Mouse (Mus musculus) CH12.LX (cell line): ENCODE data around the gene Gm11627. TPM values are rescaled to one million over a fixed set of nuclear protein-coding genes. Genes with fewer than 3 reads are reported as not detected.

Experiments
- DNase-seq: peaks from one replicate; pipeline ENCODE4 v3.0.0-alpha.2; 2013; ENCODE audit errors: extremely low read depth
- H3K27ac ChIP-seq: 2 replicates; pipeline ENCODE4 v1.5.1; 2012; ENCODE audit warnings: low read depth, mild to moderate bottlenecking, control low read depth, moderate library complexity; ENCODE audit not compliant: insufficient read depth
- H3K27me3 ChIP-seq: replicated peaks from 2 replicates; pipeline ENCODE3; 2012; ENCODE audit warnings: inconsistent platforms
- H3K36me3 ChIP-seq, 2 experiments: replicated peaks in 1 of 2; 2 replicates each; pipeline versions ENCODE3 to v1.6.1; 2012; ENCODE audit warnings: inconsistent platforms in 1 of 2, low read length in 1 of 2, mild to moderate bottlenecking in 1 of 2, mixed read lengths in 1 of 2, moderate library complexity in 1 of 2; ENCODE audit not compliant: control insufficient read depth in 1 of 2, insufficient read depth in 1 of 2
- H3K4me1 ChIP-seq, 2 experiments: 2 replicates each; pipeline ENCODE4 v1.6.1; 2012; ENCODE audit warnings: inconsistent platforms in 1 of 2, moderate library complexity in 1 of 2; ENCODE audit not compliant: insufficient read depth in 2 of 2, control insufficient read depth in 1 of 2
- H3K4me2 ChIP-seq: 2 replicates; pipeline ENCODE4 v1.6.1; 2012; ENCODE audit warnings: low read depth, mild to moderate bottlenecking, control low read depth; ENCODE audit not compliant: poor library complexity, insufficient read depth, severe bottlenecking
- H3K4me3 ChIP-seq, 3 experiments: fragments of 150-350 bp in 1 of 3; sonication (generic) in 1 of 3; replicated peaks in 1 of 3; 2 replicates each; pipeline versions ENCODE3 to v1.5.1; 2011 to 2012; ENCODE audit warnings: low read depth in 2 of 3, low read length in 2 of 3, mild to moderate bottlenecking in 2 of 3, moderate library complexity in 2 of 3, control low read depth in 1 of 3, improper control_type of control experiment in 1 of 3, inconsistent platforms in 1 of 3, mixed read lengths in 1 of 3; ENCODE audit not compliant: poor library complexity in 1 of 3
- H3K79me2 ChIP-seq: replicated peaks from 2 replicates; pipeline ENCODE4 v1.6.1; 2012; ENCODE audit warnings: mild to moderate bottlenecking, moderate library complexity; ENCODE audit not compliant: control insufficient read depth, poor library complexity, insufficient read depth, severe bottlenecking; ENCODE audit errors: extremely low read depth
- H3K9ac ChIP-seq: 2 replicates; pipeline ENCODE4 v1.6.1; 2012; ENCODE audit warnings: low read depth, mild to moderate bottlenecking, control low read depth, moderate library complexity; ENCODE audit not compliant: insufficient read depth
- H3K9me3 ChIP-seq: replicated peaks from 2 replicates; pipeline ENCODE3; 2012; ENCODE audit warnings: low read length, inconsistent platforms, mixed read lengths
- BHLHE40 ChIP-seq: IDR thresholded peaks from 2 replicates; pipeline ENCODE4 v1.6.1; 2011; ENCODE audit warnings: mild to moderate bottlenecking, low read depth, low read length, improper control_type of control experiment
- CHD1 ChIP-seq: IDR thresholded peaks from 2 replicates; pipeline ENCODE4 v1.6.1; 2012; ENCODE audit warnings: low read depth, low read length, improper control_type of control experiment, inconsistent platforms
- ELF1 ChIP-seq: IDR thresholded peaks from 2 replicates; pipeline ENCODE4 v1.6.1; 2014; ENCODE audit warnings: low read depth, mild to moderate bottlenecking, inconsistent platforms, low read length, improper control_type of control experiment
- EP300 ChIP-seq: IDR thresholded peaks from 2 replicates; pipeline ENCODE4 v1.6.1; 2011; ENCODE audit warnings: low read length, improper control_type of control experiment
- ETS1 ChIP-seq: conservative IDR thresholded peaks from 2 replicates; pipeline ENCODE4 v1.6.1; 2012; ENCODE audit warnings: low read depth, mild to moderate bottlenecking, inconsistent platforms, low read length, improper control_type of control experiment, moderate library complexity
- GABPA ChIP-seq: IDR thresholded peaks from 2 replicates; pipeline ENCODE4 v1.6.1; 2012; ENCODE audit warnings: low read depth, low read length, improper control_type of control experiment, inconsistent platforms; ENCODE audit not compliant: insufficient replicate concordance
- IRF4 ChIP-seq: IDR thresholded peaks from 2 replicates; pipeline ENCODE4 v1.6.1; 2014; ENCODE audit warnings: low read depth, mild to moderate bottlenecking, inconsistent platforms, low read length, improper control_type of control experiment
- JUN ChIP-seq: IDR thresholded peaks from 2 replicates; pipeline ENCODE4 v1.6.1; 2011; ENCODE audit warnings: low read depth, mild to moderate bottlenecking, low read length, improper control_type of control experiment, moderate library complexity; ENCODE audit not compliant: insufficient read depth
- JUND ChIP-seq: conservative IDR thresholded peaks from 2 replicates; pipeline ENCODE4 v1.6.1; 2011; ENCODE audit warnings: low read depth, low read length, improper control_type of control experiment
- MEF2A ChIP-seq: IDR thresholded peaks from 2 replicates; pipeline ENCODE4 v1.6.1; 2014; ENCODE audit warnings: low read depth, mild to moderate bottlenecking, inconsistent platforms, low read length, improper control_type of control experiment, borderline replicate concordance
- MYC ChIP-seq: IDR thresholded peaks from 2 replicates; pipeline ENCODE4 v1.6.1; 2011; ENCODE audit warnings: low read depth, mild to moderate bottlenecking, improper control_type of control experiment, low read length
- NRF1 ChIP-seq: IDR thresholded peaks from 2 replicates; pipeline ENCODE4 v1.6.1; 2014; ENCODE audit warnings: low read depth, mild to moderate bottlenecking, inconsistent platforms, low read length, improper control_type of control experiment, moderate library complexity
- POLR2AphosphoS2 ChIP-seq: IDR thresholded peaks from 2 replicates; pipeline ENCODE4 v1.6.1; 2011; ENCODE audit warnings: low read depth, low read length, improper control_type of control experiment
- RCOR1 ChIP-seq: conservative IDR thresholded peaks from 2 replicates; pipeline ENCODE4 v1.6.1; 2012; ENCODE audit warnings: low read depth, mild to moderate bottlenecking, inconsistent platforms, low read length, improper control_type of control experiment
- SIN3A ChIP-seq: IDR thresholded peaks from 2 replicates; pipeline ENCODE4 v1.6.1; 2012; ENCODE audit warnings: low read length, improper control_type of control experiment, inconsistent platforms
- TBP ChIP-seq: conservative IDR thresholded peaks from 2 replicates; pipeline ENCODE4 v1.6.1; 2011; ENCODE audit warnings: low read depth, low read length, improper control_type of control experiment
- TCF12 ChIP-seq: IDR thresholded peaks from 2 replicates; pipeline ENCODE4 v1.6.1; 2014; ENCODE audit warnings: low read depth, mild to moderate bottlenecking, inconsistent platforms, low read length, improper control_type of control experiment
- USF1 ChIP-seq: IDR thresholded peaks from 2 replicates; pipeline ENCODE4 v1.6.1; 2014; ENCODE audit warnings: low read depth, mild to moderate bottlenecking, inconsistent platforms, low read length, improper control_type of control experiment
- ZC3H11A ChIP-seq: IDR thresholded peaks from 2 replicates; pipeline ENCODE4 v1.6.1; 2012; ENCODE audit warnings: low read depth, mild to moderate bottlenecking, inconsistent platforms, low read length, improper control_type of control experiment
- ZMIZ1 ChIP-seq: IDR thresholded peaks from 2 replicates; pipeline ENCODE4 v1.6.1; 2012; ENCODE audit warnings: low read depth, mild to moderate bottlenecking, inconsistent platforms, low read length, improper control_type of control experiment
- dilution Hi-C: fragments of 300-500 bp; cut with MboI; formaldehyde crosslinking; loops from 2 replicates; pipeline ENCODE4 v1.14.3; 2020; ENCODE audit warnings: low sequenced_read_pairs; ENCODE audit not compliant: extremely low pct_unique_long_range_greater_than_20kb, extremely low pct_ligation_motif_present
- in situ Hi-C: fragments of 300-500 bp; cut with MboI; formaldehyde crosslinking; loops from 3 replicates; pipeline ENCODE4 v1.14.3; 2019; ENCODE audit warnings: low sequenced_read_pairs, low pct_ligation_motif_present, low pct_unique_long_range_greater_than_20kb, mixed read lengths
- polyA plus RNA-seq: library from polyadenylated mRNA; unstranded; fragments of >175 nt; gene quantifications from 2 replicates; pipeline ENCODE4 v1.2.1, GENCODE M21; 2012; ENCODE audit warnings: low read depth; ENCODE audit not compliant: insufficient read length
- total RNA-seq, 2 experiments: library from RNA; depleted of rRNA; stranded (reverse); fragments of 300-350 nt in 1 of 2; fragments of >200 nt in 1 of 2; gene quantifications; 2 replicates each; pipeline ENCODE4 v1.2.3; 2012 to 2014

The Gm11627 gene
- total and polyA plus RNA-seq, 3 experiments, result 0.42 to 0.63 TPM; not detected in 1

GRCm38 (mm10) chr11:102611317-102611705 lies 32.0 kb upstream of the Gm11627 start:
- no peak for DNase-seq
- peaks cover 72% of the 10 kb centered on the region for H3K27me3 ChIP-seq
- no peaks in the 10 kb centered on the region for H3K9me3 ChIP-seq
- H3K4me3 ChIP-seq, result no peak overlapping the region
- no peak overlapping the region for H3K9ac ChIP-seq
- dilution Hi-C loops, result no loop called here
- H3K4me2 ChIP-seq, result no peak overlapping the region
- no peaks in the 10 kb centered on the region for H3K4me1 ChIP-seq
- in situ Hi-C loops, result no loop called here
- TF ChIP-seq POLR2AphosphoS2 (no peak), IRF4 (no peak), USF1 (no peak), CHD1 (no peak), ZMIZ1 (no peak), ELF1 (no peak), BHLHE40 (no peak), TCF12 (no peak), EP300 (no peak), RCOR1 (no peak), GABPA (no peak), ETS1 (no peak), MEF2A (no peak)
- H3K27ac ChIP-seq, result no peak overlapping the region
- H3K36me3 ChIP-seq, result no peaks in the 10 kb centered on the region
- H3K79me2 ChIP-seq, result no peaks in the 10 kb centered on the region

GRCm38 (mm10) chr11:102610675-102611316 lies 31.5 kb upstream of the Gm11627 start:
- no peaks in the 10 kb centered on the region for H3K4me1 ChIP-seq
- no peak overlapping the region for H3K4me3 ChIP-seq
- H3K27ac ChIP-seq, result no peak overlapping the region
- dilution Hi-C loops (no loop called here), in situ Hi-C loops (no loop called here)
- peaks cover 4% of the 10 kb centered on the region for H3K9me3 ChIP-seq
- no peak for DNase-seq
- H3K79me2 ChIP-seq, result no peaks in the 10 kb centered on the region
- no peaks in the 10 kb centered on the region for H3K36me3 ChIP-seq
- H3K4me2 ChIP-seq, result no peak overlapping the region
- no peak overlapping the region for H3K9ac ChIP-seq
- peaks cover 69% of the 10 kb centered on the region for H3K27me3 ChIP-seq
- TF ChIP-seq JUN (no peak), MYC (no peak), NRF1 (no peak), JUND (no peak), SIN3A (no peak), TBP (no peak), TCF12 (no peak), ZC3H11A (no peak)
- TF ChIP-seq, all 38 proteins: peak for 0
